Mouse (Mus musculus) G1E (cell line): ENCODE data around the gene Rabggtb. TPM values are rescaled to one million over a fixed set of nuclear protein-coding genes. Genes with fewer than 3 reads are reported as not detected.

Experiments used
- ATAC-seq: 2 replicates; pipeline ENCODE4 v1.8.0; 2016; ENCODE audit warnings: mild to moderate bottlenecking; ENCODE audit not compliant: insufficient number of reproducible peaks, poor library complexity, low FRiP score, severe bottlenecking; ENCODE audit errors: extremely low read depth
- DNase-seq: peaks from one replicate; pipeline ENCODE4 v3.0.0; 2012; ENCODE audit warnings: low spot score
- H3K27me3 ChIP-seq: 2 replicates; pipeline ENCODE4 v1.6.1; 2012; ENCODE audit warnings: mild to moderate bottlenecking, low read length, inconsistent platforms; ENCODE audit not compliant: insufficient read depth
- H3K36me3 ChIP-seq: replicated peaks from 2 replicates; pipeline ENCODE3; 2012; ENCODE audit warnings: mild to moderate bottlenecking, inconsistent platforms
- H3K4me1 ChIP-seq: 2 replicates; pipeline ENCODE4 v1.6.1; 2012; ENCODE audit warnings: low read depth, low read length, inconsistent platforms, mixed read lengths; ENCODE audit not compliant: insufficient read depth
- H3K4me3 ChIP-seq: 2 replicates; pipeline ENCODE4 v1.5.1; 2012; ENCODE audit warnings: low read depth, mild to moderate bottlenecking, inconsistent platforms, low read length, moderate library complexity, mixed read lengths
- H3K9me3 ChIP-seq: replicated peaks from 2 replicates; pipeline ENCODE4 v1.6.1; 2012; ENCODE audit warnings: inconsistent platforms
- CTCF ChIP-seq: IDR thresholded peaks from 2 replicates; pipeline ENCODE4 v1.5.1; 2012; ENCODE audit warnings: low read depth, low read length, inconsistent platforms, mixed read lengths
- GATA1 ChIP-seq: IDR thresholded peaks from 2 replicates; pipeline ENCODE4 v1.6.1; 2012; ENCODE audit warnings: borderline replicate concordance, low read length, inconsistent platforms, mixed read lengths
- GATA2 ChIP-seq: IDR thresholded peaks from 2 replicates; pipeline ENCODE4 v1.6.1; 2012; ENCODE audit warnings: low read depth, low read length, inconsistent platforms, borderline replicate concordance
- POLR2AphosphoS5 ChIP-seq: IDR thresholded peaks from 2 replicates; pipeline ENCODE4 v1.6.1; 2012; ENCODE audit warnings: low read depth, low read length, inconsistent platforms; ENCODE audit not compliant: insufficient replicate concordance
- TAL1 ChIP-seq: conservative IDR thresholded peaks from 2 replicates; pipeline ENCODE4 v1.6.1; 2012; ENCODE audit warnings: low read depth, low read length, inconsistent platforms, mixed read lengths
- polyA plus RNA-seq: library from polyadenylated mRNA; stranded (reverse); fragments of >175 nt; gene quantifications from 2 replicates; pipeline ENCODE4 v1.2.3, GENCODE M21; 2012
- total RNA-seq, 2 experiments: library from RNA; stranded (forward) in 1 of 2; stranded (reverse) in 1 of 2; fragments of 200-1000 nt in 1 of 2; fragments of >200 nt in 1 of 2; fragmentation: Nextera tagmentation in 1 of 2; gene quantifications; 2 replicates each; pipeline ENCODE4 v1.2.3; 2014 to 2017

The Rabggtb gene
- total and polyA plus RNA-seq, 3 experiments, result 30.3 to 242 (median 147) TPM

DNA sequence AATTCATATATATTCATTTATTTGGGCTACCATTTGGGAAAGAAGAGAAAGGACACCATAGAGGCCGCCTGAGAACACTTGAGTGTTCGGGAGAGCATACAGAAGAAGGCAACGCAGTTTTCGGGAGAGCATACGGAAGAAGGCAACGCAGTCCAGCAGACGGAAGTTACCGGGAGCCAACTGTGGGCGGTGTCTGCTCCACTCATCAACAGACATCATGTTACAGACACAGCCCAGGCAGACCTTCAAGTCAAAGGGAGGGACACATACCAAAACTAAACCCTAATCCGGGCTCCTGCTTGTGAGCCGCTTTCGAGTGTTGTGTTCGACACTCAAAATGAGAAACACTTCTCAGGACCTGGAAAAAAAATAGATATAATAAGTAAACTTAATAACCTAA is 28.8 kb upstream of the Rabggtb start:
- Histone ChIP-seq H3K27me3 (no peaks in the 10 kb centered on the region), H3K4me3 (no peak overlapping the region), H3K4me1 (peaks cover 24% of the 10 kb centered on the region), H3K36me3 (peaks cover 53% of the 10 kb centered on the region), H3K9me3 (no peaks in the 10 kb centered on the region)
- DNase-seq (no peak), ATAC-seq (no peak)
- TF ChIP-seq GATA1, result no peak
- no peak for TF ChIP-seq CTCF
- no peak for TF ChIP-seq GATA2
- no peak for TF ChIP-seq POLR2AphosphoS5

- no peak for TF ChIP-seq CTCF
- no peak for TF ChIP-seq TAL1
- no peak for TF ChIP-seq POLR2AphosphoS5
- TF ChIP-seq GATA2, result no peak
- TF ChIP-seq GATA1, result no peak
- no peak for ATAC-seq
- peaks cover 27% of the 10 kb centered on the region for H3K4me1 ChIP-seq
- no peak for DNase-seq
- no peak overlapping the region for H3K4me3 ChIP-seq
- no peaks in the 10 kb centered on the region for H3K27me3 ChIP-seq
- H3K36me3 ChIP-seq, result peaks cover 61% of the 10 kb centered on the region
- H3K9me3 ChIP-seq, result no peaks in the 10 kb centered on the region
Measured at GRCm38 (mm10) chr3:153940486-153940885, 27.7 kb upstream of the Rabggtb start.

- Histone ChIP-seq H3K4me1 (peaks cover 23% of the 10 kb centered on the region), H3K9me3 (no peaks in the 10 kb centered on the region), H3K4me3 (no peak overlapping the region), H3K27me3 (no peaks in the 10 kb centered on the region), H3K36me3 (peaks cover 66% of the 10 kb centered on the region)
- DNase-seq (no peak), ATAC-seq (no peak)
- no peak for TF ChIP-seq POLR2AphosphoS5
Measured at GRCm38 (mm10) chr3:153940021-153940420, 27.2 kb upstream of the Rabggtb start.

- DNase-seq (no peak), ATAC-seq (no peak)
- Histone ChIP-seq H3K9me3 (no peaks in the 10 kb centered on the region), H3K4me1 (peaks cover 9% of the 10 kb centered on the region), H3K27me3 (no peaks in the 10 kb centered on the region), H3K36me3 (peaks cover 92% of the 10 kb centered on the region), H3K4me3 (no peak overlapping the region)
- TF ChIP-seq CTCF, result no peak
- no peak for TF ChIP-seq TAL1
- TF ChIP-seq GATA1, result no peak
Measured at GRCm38 (mm10) chr3:153937116-153937810, 24.5 kb upstream of the Rabggtb start.

DNA sequence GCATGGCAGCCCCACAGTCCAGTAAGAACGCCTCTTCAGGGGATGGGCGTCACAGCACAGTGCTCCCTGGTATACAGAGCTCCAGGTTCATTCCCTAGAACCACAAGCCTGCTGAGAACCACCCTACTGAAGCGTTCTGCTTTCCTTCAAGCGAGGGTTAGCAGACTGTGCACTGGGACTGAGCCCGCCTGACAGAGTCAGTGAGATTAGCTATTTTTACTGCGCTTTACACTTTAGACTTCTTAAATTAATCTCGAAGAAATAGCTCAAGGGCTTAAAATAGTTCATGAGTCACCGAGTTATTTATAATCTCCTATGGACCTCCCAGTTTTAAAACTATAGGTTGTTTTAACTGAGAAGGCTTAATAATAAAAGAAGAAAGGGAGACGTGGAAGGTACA is 23.1 kb upstream of the Rabggtb start:
- Histone ChIP-seq H3K9me3 (no peaks in the 10 kb centered on the region), H3K4me3 (no peak overlapping the region), H3K27me3 (no peaks in the 10 kb centered on the region), H3K36me3 (peaks cover 92% of the 10 kb centered on the region), H3K4me1 (peaks cover 3% of the 10 kb centered on the region)
- TF ChIP-seq CTCF (no peak), GATA2 (no peak)
- DNase-seq, result no peak
- no peak for ATAC-seq

GRCm38 (mm10) chr3:153932461-153932860 is 19.7 kb upstream of the Rabggtb start:
- Histone ChIP-seq H3K36me3 (peaks cover 85% of the 10 kb centered on the region), H3K27me3 (no peaks in the 10 kb centered on the region), H3K4me1 (peaks cover 3% of the 10 kb centered on the region), H3K9me3 (no peaks in the 10 kb centered on the region), H3K4me3 (no peak overlapping the region)
- no peak for DNase-seq
- TF ChIP-seq TAL1, result no peak
- no peak for TF ChIP-seq POLR2AphosphoS5
- no peak for TF ChIP-seq GATA2
- TF ChIP-seq CTCF, result no peak
- no peak for TF ChIP-seq GATA1
- no peak for ATAC-seq

DNA sequence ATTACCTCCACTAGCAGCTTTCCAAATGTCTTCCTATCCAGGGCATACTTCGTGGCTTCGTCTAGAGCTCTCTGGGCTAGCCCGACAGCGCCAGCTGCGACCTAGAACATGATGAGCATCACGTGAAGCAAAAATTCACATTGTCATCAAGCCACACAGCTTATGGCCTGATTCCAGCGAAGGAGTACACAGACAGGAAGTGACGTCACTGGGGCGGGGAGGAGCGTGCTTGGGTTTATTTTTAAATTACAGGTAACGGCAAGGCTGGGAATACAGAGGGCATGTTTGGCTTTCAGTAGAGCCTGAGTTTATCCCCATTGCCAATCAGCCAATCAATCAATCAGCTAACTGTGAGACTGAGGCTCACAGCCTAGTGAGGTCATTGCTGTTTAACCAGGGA is 16.7 kb upstream of the Rabggtb start:
- H3K4me3 ChIP-seq, result no peak overlapping the region
- no peaks in the 10 kb centered on the region for H3K27me3 ChIP-seq
- peaks cover 82% of the 10 kb centered on the region for H3K36me3 ChIP-seq
- no peaks in the 10 kb centered on the region for H3K9me3 ChIP-seq
- H3K4me1 ChIP-seq, result no peaks in the 10 kb centered on the region; the same call in 1 of the 2 replicates
- DNase-seq, result no peak
- no peak for ATAC-seq
- TF ChIP-seq GATA2 (no peak), POLR2AphosphoS5 (no peak), TAL1 (no peak), GATA1 (no peak), CTCF (no peak)
